Mouse (Mus musculus) embryonic stem cell, embryonic (primary cell): ENCODE data around the gene Gm5148.

ENCODE experiments used
- CTCF ChIA-PET, 4 experiments: fragments of 300-600 bp in 2 of 4; fragments of 350-600 bp in 2 of 4; sonication (Branson Sonifier 250); formaldehyde crosslinking; loops; one replicate each; lab custom pipeline; 2022; ENCODE audit warnings: inconsistent platforms in 2 of 4; lab: Charles Lee
- POLR2A ChIA-PET, 4 experiments: fragments of 300-600 bp in 2 of 4; fragments of 350-600 bp in 2 of 4; sonication (Branson Sonifier 250); formaldehyde crosslinking; loops; one replicate each; lab custom pipeline; 2022; ENCODE audit warnings: antibody characterized with exemption in 4 of 4, inconsistent platforms in 1 of 4; lab: Charles Lee

Gene Gm5148

DNA sequence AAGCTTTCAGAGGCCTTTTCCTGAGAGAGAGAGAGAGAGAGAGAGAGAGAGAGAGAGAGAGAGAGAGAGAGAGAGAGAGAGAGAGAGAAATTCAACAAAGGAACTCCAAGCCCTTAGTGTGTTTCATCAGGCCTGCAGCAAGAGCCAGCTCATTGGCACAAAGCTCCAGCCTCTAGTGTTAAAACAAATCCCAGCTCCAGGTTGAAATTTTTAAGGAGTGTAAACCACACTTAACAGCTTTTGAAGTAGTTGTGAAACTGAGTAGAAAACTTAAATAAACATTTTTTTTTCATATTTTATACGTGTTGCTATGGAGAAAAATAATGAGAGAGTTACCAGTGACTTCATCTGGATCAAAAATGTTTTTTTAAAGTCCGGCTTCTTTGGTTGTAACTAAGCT, 7.3 kb downstream of the Gm5148 start:
- ChIA-PET POLR2A (interaction anchor here in 1 of 4 experiments (2.3 to 3.0 kb wide), 2 partner anchors 7 to 13 kb away, joined by 10 to 18 read pairs; partner anchors contain the start of gene Gm5148), CTCF (no interaction called here)

DNA sequence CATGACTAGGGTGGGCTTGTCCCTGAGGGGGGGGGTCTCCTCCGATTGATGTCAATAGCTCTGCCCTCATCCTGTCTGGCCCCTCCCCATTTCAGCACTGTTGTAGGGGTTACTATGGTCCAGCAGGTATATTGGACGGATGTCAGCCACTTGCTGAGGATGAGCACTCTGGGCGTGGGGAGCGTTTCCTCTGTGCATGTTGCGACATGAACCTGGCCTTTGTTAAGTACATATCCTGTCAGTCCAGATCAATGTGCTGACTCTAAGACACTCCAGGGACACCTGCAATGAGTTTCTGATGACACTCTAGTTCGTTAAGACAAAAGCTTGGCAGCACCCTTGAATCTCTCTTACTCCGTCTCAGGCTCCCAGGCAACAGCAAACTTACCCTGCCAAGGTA, 8.6 kb downstream of the Gm5148 start:
- POLR2A ChIA-PET: interaction anchor here in 2 of 4 experiments (1.2 to 3.0 kb wide), 4 partner anchors 9 to 72 kb away, joined by 3 to 18 read pairs (median 7); partner anchors contain the start of gene Gm5148 (in 1 of the 2)

DNA sequence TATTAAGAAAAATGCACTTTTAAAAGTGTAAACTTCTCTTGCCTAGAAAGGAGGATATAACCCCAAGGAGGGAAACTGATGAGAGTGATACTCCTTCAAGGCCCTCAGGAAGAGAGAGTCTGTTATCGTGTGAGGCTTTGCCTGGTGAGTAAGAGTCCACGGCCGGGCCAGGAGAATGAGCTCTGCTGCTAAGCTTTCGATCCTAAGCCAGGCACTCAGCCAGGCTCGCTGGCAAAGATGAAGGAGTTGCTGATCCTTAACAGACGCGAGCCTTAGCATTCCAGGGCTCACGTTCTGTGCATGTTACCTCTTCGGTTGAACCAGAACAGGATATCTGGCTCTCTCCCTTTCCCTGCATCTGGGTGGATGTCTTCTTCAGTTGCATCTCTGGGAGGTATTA, 11.8 kb downstream of the Gm5148 start:
- POLR2A ChIA-PET: interaction anchor here in 1 of 4 experiments (1.0 kb wide), 1 partner anchor 20 kb away, joined by 3 read pairs; no protein-coding TSS in a partner anchor
- CTCF ChIA-PET: no interaction called here

More for the DNA sequence above, 8.6 kb downstream of the Gm5148 start:
- CTCF ChIA-PET: no interaction called here

DNA sequence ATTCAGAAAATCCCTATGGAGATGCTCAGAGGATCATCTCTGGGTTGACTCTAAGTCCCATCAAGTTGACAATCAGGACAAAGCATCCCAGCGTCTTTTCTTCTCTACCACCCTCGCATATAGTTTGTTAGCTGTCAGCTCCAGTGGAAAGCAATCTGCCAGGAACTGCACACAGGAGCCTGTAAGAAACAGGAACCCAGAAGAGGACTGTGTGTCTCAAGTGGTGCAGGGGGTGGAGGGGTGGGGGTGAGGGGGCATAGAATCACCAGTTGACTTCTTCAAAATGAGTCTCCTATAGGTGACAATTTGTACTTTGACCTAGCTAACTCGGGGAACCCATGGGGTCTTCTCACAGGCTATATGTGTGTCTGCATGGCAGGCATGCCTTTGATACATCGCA, 12.7 kb downstream of the Gm5148 start:
- ChIA-PET POLR2A (no interaction called here), CTCF (no interaction called here)

DNA sequence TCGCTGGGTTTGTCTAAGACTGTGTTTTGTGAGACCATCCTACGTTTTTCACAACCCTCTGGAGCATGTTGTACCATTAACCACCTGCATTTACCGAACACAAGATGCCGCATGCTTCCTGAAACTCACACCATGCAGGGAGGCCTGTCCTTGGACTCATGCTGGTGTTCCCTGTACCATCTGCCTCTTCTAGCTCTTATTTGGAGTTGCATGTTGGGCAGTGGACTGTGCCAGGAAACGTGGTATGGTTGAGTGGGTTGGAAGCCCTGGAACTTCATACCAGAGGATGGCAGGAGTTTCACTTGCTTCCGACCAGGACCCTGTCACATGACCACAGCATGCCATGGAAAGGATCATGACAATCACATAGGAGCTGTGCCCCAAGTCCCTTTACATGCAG, 16.5 kb downstream of the Gm5148 start:
- ChIA-PET CTCF (no interaction called here), POLR2A (interaction anchor here in 1 of 4 experiments (0.6 to 1.2 kb wide), 3 partner anchors 11 to 42 kb away, joined by 3 to 4 read pairs (median 3); no protein-coding TSS in a partner anchor)

DNA sequence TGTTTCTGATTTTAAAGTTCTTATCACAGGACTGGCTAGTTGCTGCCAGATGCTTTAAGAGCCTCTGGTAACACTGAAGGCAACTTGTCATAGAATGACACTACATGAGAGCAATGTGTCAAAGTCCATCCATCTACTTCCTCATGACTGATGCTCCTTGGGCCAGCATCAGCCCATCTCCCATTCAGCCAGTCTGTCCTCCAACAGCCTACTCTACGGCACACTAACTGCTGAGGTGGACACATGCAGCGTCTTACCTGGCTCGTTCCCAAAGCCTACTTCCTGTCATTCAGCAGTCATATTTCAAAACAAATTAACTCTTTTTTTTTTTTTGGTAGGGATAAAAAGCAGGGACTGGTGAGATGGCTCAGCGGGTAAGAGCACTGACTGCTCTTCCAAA, 17.9 kb downstream of the Gm5148 start:
- ChIA-PET CTCF (interaction anchor here in 1 of 4 experiments (0.6 kb wide), 1 partner anchor 312 kb away, joined by 4 read pairs; no protein-coding TSS in a partner anchor), POLR2A (interaction anchor here in 2 of 4 experiments (1.3 to 1.7 kb wide), 3 partner anchors 20 to 270 kb away, joined by 3 to 6 read pairs (median 5); partner anchors contain the start of gene Spry1 (in 1 of the 2))

DNA sequence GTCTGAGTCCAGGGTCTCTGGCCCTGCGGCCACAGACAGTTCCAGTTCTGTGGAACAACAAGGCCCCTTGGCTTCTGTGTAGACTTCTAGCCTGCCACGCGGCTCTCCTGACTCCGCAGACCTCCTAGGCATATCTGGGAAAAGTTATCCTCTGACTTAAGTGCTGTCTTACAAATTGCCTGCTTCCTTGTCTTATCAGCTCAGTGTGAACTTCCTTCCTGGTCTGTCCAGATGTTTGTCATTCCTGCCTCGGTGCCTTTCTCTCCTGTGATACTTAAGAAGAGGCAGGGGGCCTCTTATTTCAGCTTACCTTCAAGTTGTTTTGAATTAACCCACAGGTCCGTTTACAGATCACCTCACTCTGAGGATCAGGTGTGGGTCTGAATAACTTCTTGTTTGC, 18.9 kb downstream of the Gm5148 start:
- POLR2A ChIA-PET: interaction anchor here in 2 of 4 experiments (0.9 to 2.6 kb wide), 28 partner anchors 10 to 282 kb away, joined by 3 to 18 read pairs (median 5); partner anchors contain the start of genes Gm5148 (in 2 of the 2) and Spry1 (in 2 of the 2)
- CTCF ChIA-PET: interaction anchor here in 1 of 4 experiments (1.0 kb wide), 1 partner anchor 118 kb away, joined by 3 read pairs; no protein-coding TSS in a partner anchor

DNA sequence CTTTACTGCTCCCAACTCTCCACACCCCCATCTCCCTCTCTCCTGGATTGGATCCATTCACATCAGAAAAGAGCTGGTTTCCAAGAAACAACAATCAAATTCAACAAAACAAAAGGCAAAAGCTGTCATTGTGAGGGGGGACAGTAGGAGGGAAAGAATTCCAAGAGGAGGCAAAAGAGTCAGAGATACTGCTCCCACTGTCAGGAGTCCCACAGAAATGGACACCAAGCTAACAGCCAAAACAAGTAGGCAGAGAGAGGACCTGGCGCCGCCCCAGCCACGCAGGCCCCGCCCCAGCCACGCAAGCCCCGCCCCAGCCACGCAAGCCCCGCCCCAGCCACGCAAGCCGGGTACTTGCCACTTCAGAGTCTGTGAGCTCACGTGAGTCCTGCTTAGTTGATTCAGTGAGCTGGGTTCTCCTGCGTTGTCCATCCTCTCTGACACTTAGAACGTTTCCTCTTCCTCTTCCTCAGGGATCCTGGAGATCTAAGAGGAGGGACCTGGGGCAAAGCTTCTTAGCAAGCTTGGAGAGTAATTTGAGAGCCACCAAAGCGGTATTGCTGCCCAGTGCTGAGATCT, 19.5 kb downstream of the Gm5148 start:
- CTCF ChIA-PET: interaction anchor here in 1 of 4 experiments (0.8 to 1.0 kb wide), 2 partner anchors 65 to 118 kb away, joined by 3 read pairs; partner anchors contain the start of gene Spry1
- POLR2A ChIA-PET: interaction anchor here in 3 of 4 experiments (0.5 to 2.6 kb wide), 35 partner anchors 11 to 1449 kb away, joined by 3 to 18 read pairs (median 5); partner anchors contain the start of genes Gm5148 (in 2 of the 3) and Spry1 (in 2 of the 3)

DNA sequence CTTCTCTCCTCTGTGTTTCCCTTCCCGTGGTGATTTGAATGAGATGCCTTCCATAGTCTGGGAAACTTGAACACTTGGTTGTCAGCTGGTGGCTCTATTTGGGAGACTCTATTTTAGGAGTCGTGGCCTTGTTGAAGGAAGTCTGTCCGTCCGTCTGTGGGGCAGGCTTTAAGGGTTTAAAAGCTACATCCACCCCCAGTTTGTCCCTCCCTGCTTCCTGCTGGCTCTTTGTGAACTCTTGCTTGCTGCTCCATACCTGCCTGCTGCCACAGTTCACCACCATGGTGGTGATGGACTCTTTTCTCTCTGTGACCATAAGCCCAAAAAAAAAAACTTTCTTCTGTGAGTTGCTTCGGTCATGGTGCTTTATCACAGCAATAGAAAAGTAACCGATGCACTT, 21.2 kb downstream of the Gm5148 start:
- ChIA-PET CTCF (no interaction called here), POLR2A (interaction anchor here in 1 of 4 experiments (0.6 to 2.6 kb wide), 4 partner anchors 12 to 260 kb away, joined by 4 to 18 read pairs (median 8); no protein-coding TSS in a partner anchor)

DNA sequence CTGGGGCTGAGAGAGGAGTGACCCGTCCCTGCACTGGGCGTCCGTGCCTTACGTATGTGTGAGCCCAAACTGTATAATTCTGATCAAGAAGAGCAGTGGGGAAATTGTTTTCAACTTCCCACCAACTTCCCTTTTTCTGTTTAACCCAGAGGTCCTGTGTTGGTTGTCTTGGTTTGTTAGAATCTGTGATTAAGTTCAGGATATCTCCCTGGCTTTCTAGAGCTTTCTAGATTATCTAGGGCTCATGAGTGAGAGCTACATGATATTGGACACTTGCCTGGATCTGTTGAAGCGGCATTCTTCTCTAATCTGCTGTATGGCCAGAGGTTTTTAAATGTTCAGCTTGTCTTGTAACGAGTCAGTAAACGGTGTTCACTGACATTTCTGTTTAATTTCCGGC, 30.7 kb downstream of the Gm5148 start:
- ChIA-PET POLR2A (interaction anchor here in 1 of 4 experiments (1.4 kb wide), 1 partner anchor 11 kb away, joined by 5 read pairs; no protein-coding TSS in a partner anchor), CTCF (no interaction called here)

DNA sequence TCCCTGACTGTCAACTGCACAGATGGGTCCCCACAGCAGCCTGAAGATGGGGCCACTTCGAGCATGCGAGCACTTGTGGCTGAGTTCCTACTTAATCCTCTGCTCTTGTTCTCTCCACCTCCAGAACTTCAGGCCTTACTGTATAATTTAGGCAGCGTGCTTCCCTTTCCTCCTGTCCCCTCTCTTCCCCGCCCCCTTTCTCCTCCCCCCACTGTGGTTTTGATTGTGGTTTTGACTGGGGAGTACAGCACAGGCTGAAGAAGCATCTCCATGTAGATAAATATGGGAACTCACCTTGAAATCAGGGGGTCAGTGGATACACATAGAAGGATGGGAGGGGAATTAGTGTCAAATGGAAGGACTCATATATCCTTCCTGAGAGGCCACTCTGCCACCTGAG, 31.3 kb downstream of the Gm5148 start:
- ChIA-PET CTCF (no interaction called here), POLR2A (interaction anchor here in 1 of 4 experiments (1.4 kb wide), 1 partner anchor 12 kb away, joined by 5 read pairs; no protein-coding TSS in a partner anchor)

DNA sequence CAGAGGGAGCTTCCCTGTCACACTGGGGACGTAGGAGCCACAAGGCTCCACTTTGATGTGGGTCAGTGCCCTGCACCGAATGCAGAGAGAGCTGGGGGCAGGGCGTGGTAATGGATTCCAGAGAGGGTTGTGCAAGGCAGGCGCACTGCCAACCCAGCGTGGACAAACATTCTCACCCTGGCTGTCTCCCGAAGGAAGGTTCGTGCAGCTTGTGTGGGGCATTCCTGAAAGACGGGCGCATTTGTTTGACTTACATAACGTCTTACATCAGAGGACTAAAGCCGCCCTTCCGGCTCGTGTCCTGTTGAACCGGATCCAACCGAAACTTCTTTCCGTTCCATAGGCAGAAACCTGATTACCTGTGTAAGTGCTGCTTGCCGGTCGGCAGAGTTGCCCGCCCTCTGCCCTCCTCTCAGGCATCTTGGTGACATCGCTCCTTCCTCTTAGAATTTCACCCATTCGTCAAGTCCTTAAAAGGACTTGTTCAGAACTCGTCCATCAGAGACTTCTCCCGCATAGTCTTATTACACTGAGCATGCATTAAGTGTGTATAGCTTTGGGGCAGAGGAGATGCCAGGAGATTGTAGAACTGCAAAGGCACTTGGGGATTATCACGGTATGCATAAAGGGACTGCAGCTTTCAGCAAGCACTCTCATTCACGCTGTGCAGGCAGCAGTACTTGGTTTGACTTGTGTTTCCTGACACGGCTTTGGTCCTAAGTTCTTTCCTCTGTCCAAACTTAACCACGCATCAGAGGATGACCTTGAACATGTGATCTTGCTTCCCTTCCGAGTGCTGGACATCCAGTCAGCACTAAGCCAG, 36.9 kb downstream of the Gm5148 start:
- CTCF ChIA-PET: no interaction called here
- POLR2A ChIA-PET: interaction anchor here in 2 of 4 experiments (0.5 to 9.6 kb wide), 18 partner anchors 11 to 147 kb away, joined by 3 to 96 read pairs (median 4); partner anchors contain the start of genes Gm5148 (in 2 of the 2) and Spry1 (in 1 of the 2)

DNA sequence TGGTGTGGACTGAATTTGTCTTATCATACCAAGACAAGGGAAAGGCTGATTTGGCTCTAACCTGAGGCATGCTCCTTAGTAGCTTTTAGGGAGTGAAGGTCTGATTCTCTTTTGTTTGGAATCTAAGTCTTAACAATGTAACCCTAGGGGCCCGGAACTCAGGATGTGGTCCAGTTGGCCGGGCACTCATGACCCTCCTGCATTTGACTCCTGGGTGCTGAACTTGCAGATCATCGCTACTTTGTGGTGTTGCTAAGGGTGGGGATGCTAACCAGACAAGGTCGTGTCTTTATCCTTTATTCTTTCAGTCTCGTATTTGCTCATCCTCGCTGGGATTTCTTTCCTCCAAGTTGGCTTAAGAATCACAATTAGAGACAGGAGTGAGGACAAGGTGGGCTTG, 37.5 kb downstream of the Gm5148 start:
- POLR2A ChIA-PET: interaction anchor here in 3 of 4 experiments (0.5 to 9.6 kb wide), 19 partner anchors 10 to 148 kb away, joined by 3 to 96 read pairs (median 5); partner anchors contain the start of genes Gm5148 (in 2 of the 3) and Spry1 (in 1 of the 3)
- CTCF ChIA-PET: interaction anchor here in 1 of 4 experiments (1.2 kb wide), 1 partner anchor 13 kb away, joined by 4 read pairs; no protein-coding TSS in a partner anchor

DNA sequence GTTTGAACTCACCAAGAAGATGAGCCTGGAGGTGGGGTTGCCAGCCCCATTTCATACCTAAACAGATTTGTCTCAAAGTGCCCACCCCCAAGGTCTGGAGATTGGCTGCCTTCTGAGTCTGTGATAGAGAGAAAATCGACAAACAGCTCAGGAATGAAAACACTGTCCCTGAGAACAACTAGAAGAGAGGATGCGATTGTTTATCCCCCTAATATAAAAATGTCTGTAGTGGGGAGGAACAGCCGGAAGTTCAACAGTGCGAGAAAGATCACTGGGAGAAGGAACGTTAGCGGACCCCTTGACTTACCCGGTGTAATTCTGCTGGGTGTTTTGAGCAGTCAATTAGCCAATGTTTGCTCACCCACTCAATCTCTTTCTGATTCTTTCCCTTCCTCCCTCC, 38.1 kb downstream of the Gm5148 start:
- ChIA-PET POLR2A (interaction anchor here in 3 of 4 experiments (0.6 to 9.6 kb wide), 13 partner anchors 10 to 222 kb away, joined by 3 to 96 read pairs (median 4); no protein-coding TSS in a partner anchor), CTCF (interaction anchor here in 1 of 4 experiments (1.2 kb wide), 1 partner anchor 12 kb away, joined by 4 read pairs; no protein-coding TSS in a partner anchor)

DNA sequence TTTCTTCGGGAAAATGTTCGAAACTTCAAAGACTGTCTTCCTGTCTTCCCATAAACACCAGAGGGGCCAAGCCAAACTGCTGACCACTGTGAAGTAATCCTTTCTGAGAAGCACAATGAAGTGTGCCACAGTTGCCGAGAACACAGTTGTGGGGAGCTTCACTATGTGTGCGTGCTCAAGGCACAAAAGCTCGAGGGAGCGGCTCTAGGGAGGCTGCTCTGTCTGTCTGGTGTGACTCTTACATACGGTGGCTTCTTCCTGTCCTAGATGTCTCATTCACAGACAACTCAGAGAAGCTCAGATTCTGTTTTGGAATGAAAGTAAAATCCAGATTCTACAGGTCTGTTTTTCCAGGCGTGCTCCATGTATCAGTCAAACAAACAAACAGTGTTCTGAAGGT, 48.0 kb downstream of the Gm5148 start:
- ChIA-PET POLR2A (interaction anchor here in 2 of 4 experiments (0.7 to 8.8 kb wide), 5 partner anchors 10 to 46 kb away, joined by 3 to 96 read pairs (median 3); partner anchors contain the start of gene Spry1 (in 1 of the 2)), CTCF (no interaction called here)

DNA sequence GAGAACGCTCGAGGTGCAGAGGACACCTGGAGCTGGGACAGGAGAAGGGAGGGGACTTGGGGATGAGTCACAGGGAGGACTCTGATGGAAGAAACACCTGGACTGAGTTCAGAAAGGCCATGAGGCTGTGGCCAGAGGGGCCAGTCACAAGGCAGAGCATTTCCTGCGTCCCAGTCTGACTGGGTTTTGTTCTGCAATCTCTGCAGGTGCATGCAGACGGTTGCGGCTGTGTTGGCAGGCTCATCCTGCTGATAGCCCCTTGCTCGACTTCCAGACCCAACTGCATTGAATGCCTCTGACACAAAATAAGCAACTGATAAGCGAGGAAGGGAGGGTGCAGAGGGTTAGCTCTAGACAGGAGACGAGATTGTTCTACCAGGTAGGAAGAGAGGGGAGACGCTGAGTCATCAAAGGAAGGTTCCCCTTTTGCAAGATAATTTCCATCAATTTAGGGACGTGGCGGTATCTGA, 49.2 kb downstream of the Gm5148 start:
- ChIA-PET POLR2A (interaction anchor here in 2 of 4 experiments (0.6 to 8.8 kb wide), 5 partner anchors 11 to 49 kb away, joined by 3 to 96 read pairs (median 7); partner anchors contain the start of gene Gm5148 (in 1 of the 2)), CTCF (no interaction called here)

DNA sequence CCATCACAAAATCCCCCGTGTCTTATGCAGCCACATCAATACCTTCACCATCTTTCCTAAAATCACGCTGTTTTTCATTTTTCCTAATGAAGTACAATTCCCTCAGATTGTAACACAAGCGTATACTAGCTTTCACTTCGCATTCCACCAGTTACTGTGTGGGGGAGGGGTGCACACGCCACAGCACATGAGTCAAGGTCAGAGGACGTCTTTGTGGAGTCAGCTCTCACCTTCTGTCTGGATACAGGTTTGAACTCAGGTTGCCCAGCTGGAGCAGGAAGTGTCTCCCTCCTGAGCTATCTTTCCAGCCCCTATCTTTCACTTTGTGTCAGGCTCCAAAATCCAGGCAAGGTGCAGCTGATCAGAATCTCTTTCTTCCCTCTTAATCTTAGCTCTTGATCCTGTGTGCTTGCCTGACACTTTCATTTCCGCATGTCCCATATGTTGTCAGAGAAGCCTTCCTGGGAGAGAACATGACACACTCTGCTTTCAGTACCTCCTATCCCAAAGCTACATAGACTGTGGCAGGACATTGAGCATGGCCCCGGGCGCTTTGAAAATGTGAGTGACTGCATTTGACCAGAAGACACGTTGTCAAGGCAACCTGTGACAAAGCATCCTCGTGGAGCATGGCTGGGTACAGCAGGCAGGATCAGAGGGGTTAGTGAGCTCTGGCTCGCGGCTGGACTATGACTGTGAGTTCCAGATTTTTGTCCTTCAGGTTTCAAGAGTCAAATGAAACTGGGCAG, 50.6 kb downstream of the Gm5148 start:
- POLR2A ChIA-PET: interaction anchor here in 3 of 4 experiments (0.7 to 8.8 kb wide), 27 partner anchors 9 to 254 kb away, joined by 3 to 96 read pairs (median 7); partner anchors contain the start of genes Gm5148 (in 3 of the 3), Spry1 (in 2 of the 3), Nudt6 (in 1 of the 3) and Spata5 (in 1 of the 3)

More for the DNA sequence above, 50.6 kb downstream of the Gm5148 start:
- CTCF ChIA-PET: interaction anchor here (0.6 to 1.3 kb wide), 5 partner anchors 12 to 946 kb away, joined by 3 to 10 read pairs (median 4); partner anchors contain the start of gene Gm5148 (in 1 of the 4)
